Mouse (Mus musculus): Measurements from ENCODE around the gene Gm44503. TPM values are rescaled to one million over a fixed set of nuclear protein-coding genes. Genes with fewer than 3 reads are reported as not detected.

Gene Gm44503
- total RNA-seq (2012; rRNA removed) (not detected in 2 replicates), polyA plus RNA-seq (2012; ENCODE audit: insufficient read depth in 1 of 2, insufficient read length in 2 of 2, low read depth in 1 of 2, low replicate concordance in 2 of 2, missing spikeins in 1 of 2) (not detected)

GRCm38 (mm10) chr9:72958521-72959450 is at the start of gene Gm44503, which contains the start of gene Dyx1c1:
Gm44503 (plus strand) TSS chr9:72958852.
Dyx1c1 (plus strand) TSS chr9:72958785.
- Histone ChIP-seq H3K4me3 (ENCODE audit: control insufficient read depth in 1 of 2, insufficient read depth in 1 of 2, low read depth in 2 of 2, low read length in 2 of 2) (peak within 1 kb of the TSS; percentile 92 to 94), H3K79me2 (ENCODE audit: control insufficient read depth, insufficient read depth, low read length, poor library complexity) (no peaks in the 10 kb centered on the region; the same call in 1 of the 2 replicates), H3K27me3 (ENCODE audit: control insufficient read depth in 1 of 2, insufficient read depth in 2 of 2, low read length in 2 of 2) (no peaks in the 10 kb centered on the region), H3K9me3 (replicated peaks; ENCODE audit: insufficient read depth, low read length) (no peaks in the 10 kb centered on the region), H3K36me3 (ENCODE audit: control insufficient read depth in 1 of 2, insufficient read depth in 2 of 2, low read length in 2 of 2) (peaks cover 0 to 4% of the 10 kb centered on the region in 2 experiments; a peak in 2 of 4 replicates), H3K27ac (ENCODE audit: control insufficient read depth, low read depth, low read length) (peak within 1 kb of the TSS; percentile 51), H3K4me1 (ENCODE audit: control insufficient read depth in 1 of 2, insufficient read depth in 2 of 2, low read length in 2 of 2) (peaks cover 2 to 11% of the 10 kb centered on the region in 2 experiments; a peak in 3 of 4 replicates), H3K9ac (ENCODE audit: control insufficient read depth, low read depth, low read length, poor library complexity, severe bottlenecking) (peak within 1 kb of the TSS; percentile 70)
- peak; percentile 91 for DNase-seq (ENCODE audit: low read depth, low spot score)
- TF ChIP-seq MAX (IDR thresholded peaks at IDR 0.05; ENCODE audit: low read length) (peak; percentile 52), TAL1 (IDR thresholded peaks at IDR 0.05; ENCODE audit: low read length) (no peak), SIN3A (IDR thresholded peaks at IDR 0.05; ENCODE audit: low read length) (peak; percentile 97), EP300 (IDR thresholded peaks at IDR 0.05; ENCODE audit: low read depth in 1 of 2, low read length in 2 of 2) (no peak), NRF1 (IDR thresholded peaks at IDR 0.05; ENCODE audit: insufficient read depth, low read depth, low read length, poor library complexity, severe bottlenecking) (peak; percentile 25; the same call in 1 of the 2 replicates), MYB (IDR thresholded peaks at IDR 0.05; ENCODE audit: low read depth, low read length) (no peak), MEF2A (IDR thresholded peaks at IDR 0.05; ENCODE audit: extremely low read depth, insufficient replicate concordance, low read depth, low read length, poor library complexity, severe bottlenecking) (no peak), BHLHE40 (IDR thresholded peaks at IDR 0.05; ENCODE audit: borderline replicate concordance, low read depth, low read length) (no peak), ETS1 (IDR thresholded peaks at IDR 0.05; ENCODE audit: low read depth, low read length) (peak; percentile 30; the same call in 1 of the 2 replicates), HCFC1 (IDR thresholded peaks at IDR 0.05; ENCODE audit: low read depth, low read length) (peak; percentile 88), KAT2A (conservative IDR thresholded peaks at IDR 0.05; ENCODE audit: low read depth, low read length) (no peak; the same call in 1 of the 2 replicates), GATA1 (IDR thresholded peaks at IDR 0.05; ENCODE audit: low read depth, low read length) (0 out of 2 replicates have a peak, but pooled peaks have one; percentile 8), NELFE (IDR thresholded peaks at IDR 0.05; ENCODE audit: low read depth, low read length) (peak; percentile 75), CHD2 (IDR thresholded peaks at IDR 0.05; ENCODE audit: low read length) (no peak), USF1 (IDR thresholded peaks at IDR 0.05; ENCODE audit: low read depth, low read length) (no peak), ELF1 (IDR thresholded peaks at IDR 0.05; ENCODE audit: low read depth, low read length) (peak; percentile 85), MYC (IDR thresholded peaks at IDR 0.05; ENCODE audit: low read depth, low read length) (peak; percentile 67; the same call in 1 of the 2 replicates), TBP (IDR thresholded peaks at IDR 0.05; ENCODE audit: low read depth, low read length) (peak; percentile 72), MXI1 (IDR thresholded peaks at IDR 0.05; ENCODE audit: low read depth, low read length) (peak; percentile 95), POLR2A (IDR thresholded peaks at IDR 0.05; ENCODE audit: control insufficient read depth in 1 of 2, insufficient read depth in 1 of 2, low read depth in 1 of 2, low read length in 2 of 2, poor library complexity in 1 of 2) (peak; percentile 47 to 77; a peak in 3 of 4 replicates), E2F4 (IDR thresholded peaks at IDR 0.05; ENCODE audit: borderline replicate concordance, low read depth, low read length) (no peak), RCOR1 (IDR thresholded peaks at IDR 0.05; ENCODE audit: low read depth, low read length) (peak; percentile 48; the same call in 1 of the 2 replicates)

Measured in MEL (cell line).